Mouse (Mus musculus): ENCODE measurements around the gene Gdap2. TPM values are rescaled to one million over a fixed set of nuclear protein-coding genes. Genes with fewer than 3 reads are reported as not detected.

The Gdap2 gene
- total RNA-seq (2021): 10 to 100 TPM; 31.9 to 33.4 TPM

DNA sequence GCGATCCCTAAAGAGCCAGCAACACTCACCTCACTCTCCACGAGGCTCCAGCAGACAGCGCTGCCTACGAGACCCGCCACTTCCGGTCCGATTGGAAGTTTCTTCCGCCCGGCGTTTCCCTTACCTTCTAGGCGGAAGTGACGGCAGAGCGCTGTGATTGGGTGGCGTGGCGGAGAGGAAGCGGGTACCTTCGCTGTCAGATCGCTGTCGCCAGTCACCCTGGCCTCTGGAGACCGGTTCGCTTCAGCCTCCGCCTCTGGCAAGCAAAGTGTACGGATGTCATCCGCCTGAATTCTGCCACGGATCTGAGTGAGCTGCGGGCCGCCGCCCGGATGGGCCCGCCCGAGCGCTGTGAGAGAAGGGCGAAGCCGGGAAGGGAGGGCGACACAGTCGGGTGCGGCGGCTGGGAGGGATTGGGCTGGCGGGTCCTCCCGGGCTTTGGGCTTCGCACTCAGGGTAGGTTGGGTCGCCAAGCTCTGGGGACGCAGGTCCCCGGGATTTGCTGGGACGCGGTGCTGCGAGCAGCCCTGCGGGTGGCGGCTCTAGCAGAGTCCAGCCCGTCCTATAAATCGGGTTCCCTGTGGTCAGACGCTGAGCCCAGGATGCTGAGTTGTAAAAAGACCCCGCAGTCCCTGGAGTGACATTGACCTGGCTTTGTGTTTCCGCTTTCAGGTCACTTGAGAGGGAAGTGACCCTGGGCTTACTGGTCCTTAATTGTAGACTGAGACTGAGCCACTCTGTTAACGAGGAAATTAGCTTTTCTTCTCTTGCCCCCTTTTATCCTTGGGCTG lies at the start of gene Gdap2, which contains the start of gene Wdr3:
Gdap2 (plus strand) TSS at position 67 of the 791 bp plus-strand sequence.
Wdr3 (minus strand) TSS at position 93 of the 791 bp plus-strand sequence.
- peak; percentile 94 for DNase-seq
- intact Hi-C loops (cut with DNase I): no loop called here

DNA sequence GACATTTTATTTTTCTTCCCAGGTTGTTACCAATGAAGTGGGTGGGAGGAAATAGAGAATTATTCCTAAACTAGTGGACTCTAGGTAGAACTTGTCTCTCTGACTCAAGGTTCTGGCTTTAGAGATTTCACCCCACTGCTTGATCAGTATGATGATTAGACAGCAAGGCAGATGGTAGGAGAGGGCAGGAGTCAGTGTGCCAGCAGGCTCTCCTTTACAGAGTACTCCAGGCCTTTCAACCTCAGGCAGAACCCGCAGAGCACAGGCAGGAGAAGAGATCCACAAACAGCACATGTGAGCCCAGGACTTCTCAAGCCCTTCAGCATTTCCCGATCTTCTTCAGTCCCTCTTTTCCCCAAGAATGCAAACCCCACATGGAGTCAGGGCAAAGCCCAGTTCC lies 43.5 kb upstream of the Gdap2 start:
- intact Hi-C loops (cut with DNase I): no loop called here
- no peak for DNase-seq

DNA sequence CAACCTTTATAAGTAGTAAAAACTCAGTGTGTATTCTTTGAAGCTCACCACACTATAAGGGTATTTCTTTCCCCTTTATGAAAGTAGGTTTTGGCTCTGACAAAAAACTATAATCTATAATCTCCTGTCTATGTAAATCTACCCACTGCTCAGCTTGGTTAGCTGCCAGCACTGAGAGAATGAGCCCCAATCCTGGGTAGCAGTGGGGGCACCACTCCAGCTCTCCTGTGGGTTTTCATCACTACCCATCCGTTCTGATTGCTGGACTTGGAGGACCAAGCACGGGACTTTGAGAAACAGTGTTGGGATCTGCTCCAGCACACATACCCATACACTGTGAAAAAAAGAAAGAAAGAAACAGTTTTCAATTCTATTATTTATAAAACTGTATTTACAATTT lies 40.2 kb upstream of the Gdap2 start:
- intact Hi-C loops (cut with DNase I): no loop called here
- DNase-seq: peak; percentile 10

GRCm38 (mm10) chr3:100122445-100122844 lies 39.7 kb upstream of the Gdap2 start:
- no peak for DNase-seq
- intact Hi-C loops (cut with DNase I): no loop called here

GRCm38 (mm10) chr3:100160682-100161445 lies 1.3 kb upstream of the Gdap2 start:
- intact Hi-C loops (cut with DNase I): no loop called here
- DNase-seq: no peak

DNA sequence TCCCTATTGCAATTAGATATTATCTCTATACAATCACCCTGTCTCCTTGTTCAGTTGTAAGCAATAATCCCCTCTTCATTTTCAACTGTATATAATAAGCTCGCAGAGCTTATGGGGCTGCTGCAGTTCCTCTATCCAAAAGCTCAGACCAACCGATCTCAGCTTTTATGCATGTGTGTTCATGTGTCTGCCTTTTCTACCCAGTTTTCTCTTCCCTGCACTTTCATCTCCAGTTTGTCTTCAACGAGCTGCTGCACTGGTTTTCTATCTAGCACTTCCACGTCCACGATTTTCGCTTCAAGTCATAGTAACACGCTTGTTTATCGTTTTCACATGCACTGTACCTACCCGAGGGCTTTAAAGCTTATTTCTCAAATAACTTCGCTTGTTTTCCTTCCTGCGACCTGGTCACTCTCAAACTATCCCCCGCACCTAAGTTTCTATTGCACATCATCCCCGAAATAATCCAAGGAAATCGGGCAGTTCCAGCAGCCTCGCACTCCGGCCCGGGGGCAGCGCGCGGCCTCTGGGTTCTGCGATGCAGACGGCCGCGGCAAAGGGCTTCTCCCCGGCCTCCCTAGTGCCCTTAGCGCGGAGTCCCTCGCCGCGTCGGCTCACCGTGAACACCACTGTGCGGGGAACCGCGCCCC lies 391 bp upstream of the Gdap2 start:
- DNase-seq: no peak
- intact Hi-C loops (cut with DNase I): no loop called here

DNA sequence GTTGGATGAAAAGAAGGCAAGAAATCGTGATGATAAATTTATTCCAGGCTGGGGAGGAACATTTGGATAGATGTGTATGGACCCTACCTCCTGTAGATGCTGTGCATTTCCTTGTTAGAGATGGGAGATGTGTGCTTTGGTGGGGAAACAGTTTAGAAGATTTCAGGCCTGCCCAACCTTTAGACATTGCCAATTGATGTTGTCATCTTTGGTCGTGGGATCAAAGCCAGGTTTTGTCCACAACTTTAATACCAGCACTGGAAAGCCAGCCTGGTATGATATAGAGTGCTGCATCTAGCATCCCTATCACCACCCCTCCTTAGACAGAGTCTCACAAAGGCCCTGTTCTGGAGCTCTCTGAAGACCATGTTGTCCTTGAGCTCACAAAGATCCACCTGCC lies 1.4 kb downstream of the Gdap2 start:
- no peak for DNase-seq
- intact Hi-C loops (cut with DNase I): no loop called here

DNA sequence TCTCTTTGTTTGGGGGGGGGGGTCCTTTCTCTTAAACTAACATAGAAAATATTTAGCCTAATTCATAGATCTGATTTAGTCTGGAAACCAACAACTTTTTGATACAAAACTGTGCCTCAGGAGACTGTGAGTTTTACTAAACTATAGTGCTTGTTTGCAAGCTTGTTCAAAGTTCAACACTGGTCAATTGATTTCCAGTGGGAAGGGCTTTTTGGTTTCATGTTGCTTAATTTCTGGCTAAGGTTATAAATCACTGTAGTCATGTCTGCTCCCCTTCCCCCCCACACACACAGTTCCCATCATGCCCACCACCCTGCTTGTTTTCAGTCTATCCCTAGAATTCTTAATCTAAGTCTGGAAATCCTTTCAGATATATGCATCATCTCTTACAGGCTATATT lies 2.8 kb downstream of the Gdap2 start:
- intact Hi-C loops (cut with DNase I): no loop called here
- DNase-seq: no peak

DNA sequence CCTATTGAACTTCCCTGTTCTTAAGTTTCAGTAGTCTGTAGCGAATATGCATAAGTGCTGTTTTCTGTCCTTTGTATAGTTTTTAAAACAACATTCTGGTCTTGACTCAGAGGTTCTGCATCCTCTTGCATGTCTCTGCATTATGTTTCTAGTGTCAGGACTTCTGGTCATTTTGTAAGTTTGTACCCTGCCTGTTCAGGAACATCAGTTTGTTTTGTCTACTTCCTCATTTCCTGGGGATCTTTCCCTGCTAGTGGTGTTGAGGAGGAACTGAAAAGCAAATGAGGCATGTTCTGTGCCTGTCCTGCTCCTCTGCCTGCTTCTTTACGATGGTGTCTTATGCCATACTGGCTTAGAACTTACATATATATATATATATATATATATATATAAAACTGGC lies 13.8 kb downstream of the Gdap2 start:
- intact Hi-C loops (cut with DNase I): loop anchor here (5.0 kb wide), 1 partner anchor 34 kb away; no protein-coding TSS in a partner anchor
- DNase-seq: no peak

DNA sequence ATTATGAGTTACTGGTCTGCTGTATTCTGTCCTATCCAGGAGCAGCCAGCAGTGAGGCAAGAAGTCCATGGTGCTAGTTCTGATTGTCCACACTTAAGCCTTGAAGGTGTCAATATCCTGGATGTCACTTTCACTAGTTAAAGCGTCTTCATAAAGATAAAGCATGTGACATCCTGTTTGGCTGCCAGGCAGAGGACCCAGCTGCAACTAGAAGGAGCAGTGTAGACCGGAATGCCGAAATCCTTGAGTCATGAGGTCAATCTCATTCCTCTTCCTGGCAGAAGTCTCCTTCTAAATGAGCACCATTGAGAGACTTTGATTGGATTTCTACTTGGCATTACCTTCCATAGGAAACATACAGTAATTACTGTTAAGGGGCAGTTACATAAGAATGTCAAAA lies 18.3 kb downstream of the Gdap2 start:
- no peak for DNase-seq
- intact Hi-C loops (cut with DNase I): no loop called here

DNA sequence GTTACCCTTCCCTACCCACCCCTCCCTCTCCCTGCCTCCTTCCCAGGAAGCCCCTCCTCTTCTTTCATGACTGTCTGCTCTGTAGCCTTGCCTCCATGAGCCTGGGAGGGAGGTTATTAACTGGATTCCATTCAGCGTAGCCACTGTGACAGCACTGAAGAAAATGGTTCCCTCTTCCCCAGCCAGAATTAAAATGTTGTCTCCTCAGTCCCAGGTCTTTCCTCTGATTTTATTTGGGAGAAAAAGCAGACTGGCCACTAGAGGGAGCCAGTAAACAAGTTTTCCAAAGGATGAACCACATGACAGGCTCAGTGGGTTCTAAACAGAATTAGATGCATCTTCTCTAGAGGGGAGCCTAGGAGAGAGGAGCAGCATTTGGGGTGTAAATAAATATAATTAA lies 27.3 kb downstream of the Gdap2 start:
- intact Hi-C loops (cut with DNase I): loop anchor here (5.0 kb wide), 1 partner anchor 368 kb away; no protein-coding TSS in a partner anchor
- peak; percentile 66 for DNase-seq

- DNase-seq: no peak
- intact Hi-C loops (cut with DNase I): loop anchor here (5.0 kb wide), 1 partner anchor 367 kb away; no protein-coding TSS in a partner anchor
Observed at GRCm38 (mm10) chr3:100189861-100190260, 27.7 kb downstream of the Gdap2 start.

DNA sequence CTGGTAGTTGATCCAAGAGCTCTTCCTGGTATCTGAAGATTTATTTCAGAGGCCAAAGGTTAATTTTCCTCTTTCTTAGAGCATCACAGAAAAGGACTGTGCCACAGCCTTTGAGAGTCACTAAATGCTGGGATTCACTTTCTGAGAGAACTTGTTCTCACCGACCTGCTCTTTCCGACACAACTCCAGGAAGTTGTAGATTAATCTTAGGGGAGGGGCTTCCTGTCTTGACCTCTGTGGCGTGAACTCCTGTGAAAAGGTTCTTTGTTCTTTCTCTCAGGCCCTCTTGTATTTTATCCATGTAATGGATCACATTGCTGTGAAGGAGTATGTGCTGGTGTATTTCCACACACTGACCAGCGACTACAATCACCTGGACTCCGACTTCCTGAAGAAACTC lies 32.0 kb downstream of the Gdap2 start:
- no peak for DNase-seq
- intact Hi-C loops (cut with DNase I): no loop called here

DNA sequence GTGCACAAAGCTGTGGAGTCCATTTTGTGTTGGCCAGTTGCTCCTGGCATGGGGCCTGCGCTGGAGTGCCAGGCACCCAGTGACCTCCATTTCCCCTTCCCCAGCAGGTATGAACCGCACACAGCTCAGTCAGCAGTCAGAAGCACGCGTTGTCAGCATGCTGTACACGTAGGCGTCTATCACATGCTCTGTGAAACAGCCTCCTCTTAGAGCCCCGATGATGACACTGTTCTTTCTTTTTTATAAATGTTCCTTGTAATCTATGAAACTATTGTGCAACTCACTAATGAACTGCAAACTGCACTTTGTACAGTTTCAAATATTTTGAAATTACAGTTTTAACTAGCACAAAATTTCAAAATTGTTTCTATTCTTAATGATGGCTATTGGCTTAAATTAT lies 39.4 kb downstream of the Gdap2 start:
- intact Hi-C loops (cut with DNase I): no loop called here

GRCm38 (mm10) chr3:100206973-100207372 lies 44.8 kb downstream of the Gdap2 start:
- DNase-seq: no peak
- intact Hi-C loops (cut with DNase I): no loop called here

More for the DNA sequence above, 39.4 kb downstream of the Gdap2 start:
- no peak for DNase-seq

DNA sequence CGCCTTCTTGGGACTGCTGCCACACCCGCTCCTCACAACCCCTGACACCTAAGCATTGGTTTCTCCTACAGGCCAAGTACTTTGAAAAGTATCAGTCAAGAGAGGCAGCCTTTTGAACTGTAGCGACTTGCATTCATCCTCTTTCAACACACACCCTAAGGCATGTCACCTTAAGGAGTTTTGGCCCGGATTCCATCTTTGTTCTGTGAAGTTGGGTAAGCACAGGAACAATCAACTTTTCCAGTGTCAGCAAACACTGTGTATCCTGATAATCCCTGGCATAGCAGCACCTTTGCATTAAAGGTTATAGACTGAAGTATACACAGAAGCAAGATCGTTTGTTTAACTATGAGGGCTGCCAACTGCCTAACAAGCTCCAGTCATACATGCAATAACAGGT lies 53.3 kb downstream of the Gdap2 start:
- DNase-seq: no peak
- intact Hi-C loops (cut with DNase I): no loop called here

DNA sequence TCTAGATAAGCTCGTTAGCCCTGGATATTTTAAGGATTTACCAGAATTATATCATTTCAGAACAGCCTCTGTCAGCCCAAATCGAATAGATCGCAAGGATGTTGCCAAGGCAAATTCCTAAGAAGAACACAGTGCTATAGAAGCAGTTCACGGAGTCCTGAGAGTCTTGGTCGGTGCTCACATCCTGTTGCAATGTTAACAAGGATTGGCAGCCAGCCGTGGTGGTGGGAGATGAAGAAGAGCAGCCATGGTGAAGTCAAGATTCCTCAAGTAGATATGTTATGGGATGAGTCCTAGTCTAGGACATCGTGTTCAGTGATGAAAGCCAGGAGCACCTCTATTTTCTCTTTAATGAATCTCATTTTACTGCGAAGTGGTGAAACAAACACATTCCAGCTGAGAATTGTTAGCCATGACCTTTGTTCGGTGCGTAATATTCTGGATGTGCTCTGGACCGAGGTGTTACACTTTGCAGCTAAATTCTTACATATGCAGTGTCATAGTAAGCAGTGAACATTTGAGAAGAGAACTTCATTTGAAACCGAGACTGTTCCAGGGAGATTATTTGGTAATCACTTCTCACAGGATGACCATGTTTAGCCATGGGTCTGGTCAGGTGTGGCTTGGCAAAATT lies 63.3 kb downstream of the Gdap2 start:
- no peak for DNase-seq
- intact Hi-C loops (cut with DNase I): no loop called here

DNA sequence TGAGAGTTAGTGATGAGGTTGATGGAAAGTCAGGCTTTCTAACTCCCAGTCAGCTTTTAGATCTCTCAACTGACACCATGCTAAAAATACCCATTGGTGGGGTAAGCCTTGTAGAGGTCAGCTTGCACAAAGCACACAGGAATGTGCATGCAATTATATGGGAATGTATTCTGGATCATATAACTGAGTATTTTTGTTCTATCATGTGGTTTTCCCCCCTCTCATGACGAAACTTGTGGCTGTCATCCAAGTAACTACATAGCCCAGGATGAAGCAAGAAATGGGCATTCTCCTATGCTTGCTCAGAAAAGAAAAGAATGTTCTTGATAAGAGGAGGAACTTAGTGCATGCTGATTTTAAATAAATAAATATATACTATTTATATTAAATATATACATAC lies 65.3 kb downstream of the Gdap2 start:
- no peak for DNase-seq
- intact Hi-C loops (cut with DNase I): no loop called here

- no peak for DNase-seq
- intact Hi-C loops (cut with DNase I): no loop called here
Observed at GRCm38 (mm10) chr3:100228981-100229380, 66.8 kb downstream of the Gdap2 start.

GRCm38 (mm10) chr3:100236725-100237436 lies 74.7 kb downstream of the Gdap2 start:
- intact Hi-C loops (cut with DNase I): no loop called here
- DNase-seq: no peak

All from left cerebral cortex, postnatal 4 days (tissue).